Mouse (Mus musculus): Measurements from ENCODE around the gene Clcn3.

- no peak for TF ChIP-seq CTCF (IDR thresholded peaks at IDR 0.05; ENCODE audit: borderline replicate concordance, insufficient read depth, low read length)
- TF ChIP-seq POLR2A (IDR thresholded peaks at IDR 0.05; ENCODE audit: low read depth, low read length): peak; percentile 62
Observed at GRCm38 (mm10) chr8:60889843-60890519, 93.1 kb downstream of the Clcn3 start, which contains the start of gene Hpf1.

Data from embryonic fibroblast, embryonic 13.5 days (primary cell).